Mouse (Mus musculus): ENCODE results near the gene Nbdy. TPM values are rescaled to one million over a fixed set of nuclear protein-coding genes. Genes with fewer than 3 reads are reported as not detected.

The Nbdy gene
- 1 to 10 TPM; 4.7 to 9.3 TPM for total RNA-seq (2023)

DNA sequence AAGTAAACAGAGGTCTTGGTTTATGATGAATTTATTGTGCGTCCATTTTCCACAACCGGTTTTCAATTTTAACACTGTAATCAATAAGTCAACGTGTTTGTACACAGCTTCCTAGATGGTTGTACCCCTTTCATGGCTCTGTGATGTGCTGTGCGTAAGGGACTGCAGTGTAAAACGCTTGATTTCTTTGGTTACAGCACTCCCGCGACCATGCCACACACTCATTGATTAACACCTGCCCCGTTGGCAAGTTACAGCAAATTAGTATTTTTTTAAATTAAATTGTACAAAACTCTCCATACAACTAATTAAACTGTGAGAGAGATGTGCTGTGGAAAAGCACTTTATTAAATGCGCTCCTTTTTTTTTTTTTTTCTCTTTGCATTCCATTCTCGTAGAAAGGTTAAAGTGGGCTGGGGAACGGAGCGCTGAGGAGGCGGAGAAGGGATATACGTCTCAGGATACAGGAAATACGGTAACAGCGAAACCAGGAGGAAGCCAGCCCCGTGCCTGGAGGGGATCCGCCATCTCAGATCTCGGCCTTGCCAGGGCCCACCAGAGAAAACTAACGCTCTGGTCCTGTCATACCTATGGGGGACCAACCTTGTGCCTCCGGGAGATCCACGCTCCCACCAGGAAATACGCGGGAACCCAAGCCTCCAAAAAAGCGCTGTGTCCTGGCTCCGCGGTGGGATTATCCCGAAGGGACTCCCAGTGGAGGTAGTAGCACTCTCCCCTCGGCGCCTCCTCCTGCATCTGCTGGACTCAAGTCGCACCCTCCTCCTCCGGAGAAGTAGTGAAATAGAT is at the start of gene Nbdy:
Gene Nbdy, plus strand, starts transcription at position 481 of the 807 bp plus-strand sequence.

DNA sequence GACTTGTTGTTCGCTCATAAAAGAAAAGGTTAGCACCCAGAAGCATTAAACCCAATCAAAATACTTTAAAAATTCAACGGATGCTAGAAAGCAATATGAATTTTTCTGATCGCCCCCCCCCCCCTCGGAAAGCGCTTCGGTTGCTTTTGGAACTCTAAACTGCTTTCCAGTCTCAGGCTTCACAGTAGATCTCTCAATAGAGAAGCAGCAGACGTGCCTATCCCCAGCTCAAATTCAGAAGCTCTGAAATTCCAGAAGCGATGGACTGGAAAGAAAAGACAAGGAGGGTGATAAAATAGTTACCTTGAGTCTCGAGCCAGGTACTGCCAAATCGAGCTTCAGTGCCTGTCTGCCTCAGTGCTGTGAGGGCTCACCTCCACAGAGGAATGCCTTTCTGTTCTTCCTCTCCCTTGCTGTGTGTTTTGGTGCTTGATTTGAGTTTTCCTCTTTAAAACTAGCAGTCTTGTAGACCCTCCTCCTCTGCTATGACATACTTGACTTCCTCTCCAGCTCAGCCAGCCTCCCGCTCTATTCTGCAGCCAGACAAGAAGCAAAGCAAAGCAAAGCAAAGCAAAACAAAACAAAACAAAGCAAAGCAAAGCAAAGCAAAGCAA is 27.5 kb upstream of the Nbdy start, which contains the start of gene Kctd12b:
Gene Kctd12b, minus strand, starts transcription at position 610 of the 614 bp plus-strand sequence.

Other genes starting within 250 kb of the Nbdy start
- gene Ubqln2, start 225.4 kb upstream of the Nbdy start, total RNA-seq (2023), result 10 to 100 TPM; 49.1 to 50.9 TPM
- gene Cypt3, start 165.0 kb upstream of the Nbdy start, total RNA-seq (2023), result not detected
- under 1 TPM; 0.15 to 0.33 TPM for gene Kctd12b, start 27.2 kb upstream of the Nbdy start, total RNA-seq (2023)
- gene Spin2c, start 108.6 kb downstream of the Nbdy start, total RNA-seq (2023), result 1 to 10 TPM in 1 of 2 experiments, not detected in 1; 1.5 TPM

Measured in B cell, adult 67 days (primary cell).